Mouse (Mus musculus) stomach, postnatal 0 days (tissue): ENCODE measurements around the gene Ankle1. TPM values are rescaled to one million over a fixed set of nuclear protein-coding genes. Genes with fewer than 3 reads are reported as not detected.
A peak's percentile ranks its signal among the peaks of the same experiment; 100 is the strongest.

ENCODE experiments used
- ATAC-seq: fragments of 200-750 bp; cut with Nextera tagmentation; 2 replicates; pipeline ENCODE4 v1.8.0; 2017; ENCODE audit not compliant: low FRiP score, low TSS enrichment
- DNase-seq: peaks from one replicate; pipeline ENCODE4 v3.0.0-alpha.2; 2016; ENCODE audit warnings: low spot score
- H3K27ac ChIP-seq: fragments of 300-500 bp; sonication (generic); replicated peaks from 2 replicates; pipeline ENCODE4 v1.5.1; 2014; ENCODE audit warnings: mild to moderate bottlenecking, control low read depth
- H3K27me3 ChIP-seq: fragments of 300-500 bp; sonication (generic); 2 replicates; pipeline ENCODE4 v1.6.1; 2014; ENCODE audit warnings: low read length; ENCODE audit not compliant: control insufficient read depth, insufficient read depth
- H3K36me3 ChIP-seq: fragments of 300-500 bp; sonication (generic); 2 replicates; pipeline ENCODE4 v1.6.1; 2014; ENCODE audit warnings: low read length, mixed read lengths; ENCODE audit not compliant: control insufficient read depth, insufficient read depth
- H3K4me1 ChIP-seq: fragments of 300-500 bp; sonication (generic); replicated peaks from 2 replicates; pipeline ENCODE4 v1.6.1; 2014; ENCODE audit warnings: antibody characterized with exemption; ENCODE audit not compliant: control insufficient read depth, insufficient read depth
- H3K4me2 ChIP-seq: fragments of 300-500 bp; sonication (generic); replicated peaks from 2 replicates; pipeline ENCODE4 v1.6.1; 2014; ENCODE audit warnings: low read depth, mild to moderate bottlenecking, control low read depth, moderate library complexity
- H3K4me3 ChIP-seq: fragments of 300-500 bp; sonication (generic); 2 replicates; pipeline ENCODE4 v1.5.1; 2014; ENCODE audit warnings: low read depth, low read length, control low read depth
- H3K9ac ChIP-seq: fragments of 300-500 bp; sonication (generic); 2 replicates; pipeline ENCODE4 v1.6.1; 2014; ENCODE audit warnings: mild to moderate bottlenecking, low read length, control low read depth, mixed read lengths
- H3K9me3 ChIP-seq: fragments of 300-500 bp; sonication (generic); 2 replicates; pipeline ENCODE4 v1.6.1; 2016; ENCODE audit warnings: low read length; ENCODE audit not compliant: control insufficient read depth
- CTCF ChIP-seq: IDR thresholded peaks from 2 replicates; pipeline ENCODE4 v1.5.1; 2016; ENCODE audit warnings: antibody characterized with exemption, low read depth, mild to moderate bottlenecking, moderate library complexity
- EP300 ChIP-seq: optimal IDR thresholded peaks from 2 replicates; pipeline ENCODE3; 2016; ENCODE audit warnings: antibody characterized with exemption
- WGBS: fragments of 180-500 bp; shearing (Covaris S2); extraction: QIAGEN DNeasy Blood & Tissue Kit; methylation state at CpG from one replicate; pipeline ENCODE4 v1.1.7; 2014; 5-methylcytosine and 5-hydroxymethylcytosine counted together
- polyA plus RNA-seq: library from polyadenylated mRNA; unstranded; fragments of >200 nt; fragmentation: Nextera tagmentation; extraction: Ambion mirVana; gene quantifications from 2 replicates; pipeline ENCODE4 v1.2.1, GENCODE M21; 2015

The Ankle1 gene
- polyA plus RNA-seq, 1 experiment from 2014 or later: 6.4 TPM

DNA sequence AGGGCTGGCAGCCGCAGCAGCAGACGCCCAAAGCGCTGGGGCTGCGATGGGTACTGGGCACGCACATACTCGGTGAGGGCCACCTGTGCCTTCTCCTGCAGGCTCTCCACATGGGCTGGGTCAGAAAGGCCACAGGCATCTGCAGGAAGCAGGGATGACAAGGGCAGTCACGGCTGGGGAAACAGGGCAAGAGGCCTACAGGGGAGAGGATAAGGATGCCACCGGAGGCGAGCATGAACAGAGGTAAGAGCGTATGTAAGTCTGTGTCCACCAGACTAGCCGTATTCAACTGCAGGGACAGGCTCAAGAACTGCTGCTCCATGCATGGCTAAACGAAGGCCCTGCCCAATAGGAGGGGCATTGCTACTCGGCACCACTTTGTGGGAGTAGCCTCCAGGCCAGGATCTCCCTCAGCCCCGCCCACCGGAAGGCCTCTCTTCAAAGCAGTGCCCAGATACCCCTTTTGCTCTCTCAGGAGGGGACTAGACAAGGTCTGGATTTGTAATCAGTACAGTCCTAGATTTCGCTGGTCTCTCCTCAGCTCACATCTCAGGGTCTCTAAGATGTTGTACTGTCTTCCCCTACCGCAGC is 31.1 kb upstream of the Ankle1 start:
- TF ChIP-seq EP300 (no peak), CTCF (no peak)
- H3K27ac ChIP-seq: no peak overlapping the region
- H3K9me3 ChIP-seq: no peaks in the 10 kb centered on the region
- H3K4me3 ChIP-seq: no peak overlapping the region
- H3K9ac ChIP-seq: no peak overlapping the region
- H3K36me3 ChIP-seq: peaks cover 13% of the 10 kb centered on the region
- 76% methylated on average over 17 of the region's 17 CpGs for WGBS
- no peaks in the 10 kb centered on the region for H3K27me3 ChIP-seq
- peaks cover 19% of the 10 kb centered on the region for H3K4me1 ChIP-seq
- peak; percentile 53 for DNase-seq
- no peak overlapping the region for H3K4me2 ChIP-seq
- ATAC-seq: no peak

DNA sequence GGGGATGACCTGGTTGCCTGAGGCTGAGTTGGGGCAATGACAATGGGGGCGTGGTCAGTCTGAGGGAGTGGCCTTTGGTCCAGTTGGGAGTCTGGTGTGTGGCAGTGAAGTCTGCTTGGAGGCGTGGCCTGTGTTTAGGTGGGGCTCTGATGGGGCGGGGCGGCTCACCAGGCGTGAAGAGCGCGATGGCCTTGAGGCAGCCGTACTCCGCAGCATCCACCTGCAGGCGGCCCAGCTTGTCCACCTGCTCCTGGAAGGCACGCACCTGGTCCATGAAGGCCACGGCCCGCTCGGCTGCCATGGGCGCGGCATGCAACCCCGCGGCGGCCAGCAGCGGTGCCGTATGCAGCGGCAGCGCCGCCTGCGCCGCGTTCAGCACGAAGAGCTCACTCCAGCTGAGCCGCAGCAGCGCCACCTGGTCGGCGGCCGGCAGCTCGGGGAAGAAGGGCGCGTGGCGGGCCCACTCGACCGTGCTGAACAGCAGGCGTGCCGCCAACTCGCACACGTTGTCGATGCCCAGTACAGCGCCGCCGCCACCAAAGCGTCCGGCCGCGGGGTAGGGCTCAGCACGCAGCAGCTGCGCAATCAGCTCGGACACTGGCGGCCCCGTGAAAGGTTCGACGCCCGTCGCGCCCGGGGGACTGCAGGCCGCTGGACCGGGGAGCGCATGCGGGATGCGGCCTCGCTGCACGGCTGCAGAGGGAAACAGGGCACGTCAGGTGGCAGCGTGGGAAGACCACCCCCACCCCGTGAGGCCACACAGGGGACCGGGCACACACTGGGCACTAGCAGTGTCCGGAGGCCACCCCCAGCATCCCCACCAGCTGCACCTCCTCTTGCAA is 30.0 kb upstream of the Ankle1 start:
- peaks cover 13% of the 10 kb centered on the region for H3K36me3 ChIP-seq
- no peaks in the 10 kb centered on the region for H3K27me3 ChIP-seq
- H3K9me3 ChIP-seq: no peaks in the 10 kb centered on the region
- H3K4me2 ChIP-seq: peak overlapping the region; percentile 39
- 0 out of 2 replicates have a peak overlapping the region, but pooled peaks have one; percentile 8 for H3K4me3 ChIP-seq
- 14% methylated on average over 65 of the region's 74 CpGs for WGBS
- peaks cover 19% of the 10 kb centered on the region for H3K4me1 ChIP-seq
- ATAC-seq (peak; percentile 50), DNase-seq (peak; percentile 90)
- TF ChIP-seq CTCF (peak; percentile 55), EP300 (no peak)
- 0 out of 2 replicates have a peak overlapping the region, but pooled peaks have one; percentile 35 for H3K27ac ChIP-seq
- peak overlapping the region; percentile 13 for H3K9ac ChIP-seq

DNA sequence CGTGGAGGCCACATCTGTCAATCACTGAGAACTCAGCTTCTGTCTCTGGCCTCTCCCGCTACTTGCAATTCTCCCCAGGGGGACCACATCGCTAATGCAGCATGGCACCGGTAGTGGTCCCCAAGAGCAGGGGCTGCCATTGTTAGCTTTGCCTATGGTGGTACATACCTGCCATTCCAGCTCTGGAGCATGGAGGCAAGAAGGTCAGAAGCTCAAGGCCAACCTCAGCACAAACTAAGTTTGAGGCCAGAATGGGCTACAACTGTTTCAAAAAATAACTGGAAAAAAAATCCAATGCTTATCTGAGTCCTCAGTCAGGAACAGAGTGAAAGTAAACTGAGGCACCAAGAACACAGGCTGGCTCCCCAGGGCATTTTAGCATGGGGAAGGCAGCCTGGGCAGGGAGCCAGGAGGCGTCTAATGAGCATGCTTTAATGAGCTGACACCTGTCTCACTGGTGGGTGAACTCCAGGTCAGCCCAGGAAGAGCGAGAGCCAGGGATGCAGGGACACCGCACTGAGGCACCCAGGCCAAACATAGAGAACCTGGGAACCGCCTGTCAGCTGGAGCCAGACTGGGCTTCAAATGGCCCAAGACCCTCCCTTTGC is 29.3 kb upstream of the Ankle1 start:
- H3K9me3 ChIP-seq: no peaks in the 10 kb centered on the region
- H3K27me3 ChIP-seq: no peaks in the 10 kb centered on the region
- WGBS: 63% methylated on average over 8 of the region's 8 CpGs
- H3K27ac ChIP-seq: no peak overlapping the region
- DNase-seq: no peak
- ATAC-seq: no peak
- peak overlapping the region; percentile 39 for H3K4me2 ChIP-seq
- no peak overlapping the region for H3K9ac ChIP-seq
- H3K4me1 ChIP-seq: peaks cover 19% of the 10 kb centered on the region
- no peak for TF ChIP-seq EP300
- TF ChIP-seq CTCF: no peak
- H3K36me3 ChIP-seq: peaks cover 13% of the 10 kb centered on the region
- H3K4me3 ChIP-seq: no peak overlapping the region

DNA sequence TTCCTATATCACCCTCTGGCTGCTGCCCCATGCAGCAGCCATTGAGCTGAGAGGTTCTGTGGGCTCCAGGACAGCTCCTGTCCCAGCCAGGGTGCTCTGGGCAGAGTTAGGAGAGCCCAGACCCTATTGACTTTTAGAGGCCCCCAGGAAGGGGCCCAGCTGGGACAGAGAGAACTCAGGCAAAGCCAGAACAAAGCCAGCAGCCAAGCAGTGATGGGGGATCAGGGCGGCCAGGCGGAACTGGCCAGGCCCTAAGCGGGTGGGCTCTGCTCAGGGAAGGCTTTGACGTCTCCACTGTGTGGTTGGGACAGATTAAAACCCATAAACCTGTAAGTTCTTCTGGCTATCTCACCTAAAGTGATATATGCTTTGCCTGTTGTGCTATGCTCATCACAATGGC is 26.8 kb upstream of the Ankle1 start:
- no peak overlapping the region for H3K27ac ChIP-seq
- TF ChIP-seq EP300 (no peak), CTCF (peak; percentile 6; the same call in 1 of the 2 replicates)
- no peak for DNase-seq
- no peak overlapping the region for H3K4me3 ChIP-seq
- H3K9ac ChIP-seq: no peak overlapping the region
- H3K27me3 ChIP-seq: no peaks in the 10 kb centered on the region
- H3K36me3 ChIP-seq: peaks cover 5% of the 10 kb centered on the region
- H3K9me3 ChIP-seq: no peaks in the 10 kb centered on the region
- no peak for ATAC-seq
- H3K4me1 ChIP-seq: peaks cover 25% of the 10 kb centered on the region
- H3K4me2 ChIP-seq: peak overlapping the region; percentile 97
- 74% methylated on average over 4 of the region's 4 CpGs for WGBS

DNA sequence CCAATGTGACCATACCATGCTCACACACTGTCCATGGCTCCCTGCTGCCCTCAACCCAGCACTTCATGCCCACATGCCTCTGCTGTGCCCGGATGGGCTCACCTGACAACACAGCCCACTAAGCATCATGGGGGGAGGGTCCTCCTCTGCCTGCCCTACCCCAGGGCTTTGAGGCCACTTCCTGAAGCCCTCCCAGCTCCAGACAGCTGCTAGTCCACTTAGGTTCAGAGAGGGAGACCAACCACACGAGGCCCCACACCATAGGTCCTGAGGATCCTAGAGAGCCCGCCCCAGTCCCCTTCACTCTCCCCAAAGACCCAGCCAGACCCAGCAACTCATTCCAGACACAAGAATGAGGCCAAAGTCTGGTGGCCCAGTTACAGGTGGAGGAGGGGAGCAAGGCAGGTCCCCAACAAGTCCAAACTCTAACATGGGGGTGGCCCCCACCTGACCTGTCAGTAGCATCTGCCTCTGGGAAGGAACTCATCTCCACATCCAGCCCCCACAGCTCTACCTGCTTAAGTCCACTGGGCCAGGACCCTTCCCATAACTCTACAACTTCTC is 26.2 kb upstream of the Ankle1 start:
- 51% methylated on average over 3 of the region's 3 CpGs for WGBS
- Histone ChIP-seq H3K27ac (0 out of 2 replicates have a peak overlapping the region, but pooled peaks have one; percentile 30), H3K9me3 (no peaks in the 10 kb centered on the region), H3K4me3 (peak overlapping the region; percentile 95), H3K4me1 (peaks cover 25% of the 10 kb centered on the region), H3K27me3 (no peaks in the 10 kb centered on the region), H3K9ac (peak overlapping the region; percentile 90), H3K36me3 (peaks cover 4% of the 10 kb centered on the region; the same call in 1 of the 2 replicates), H3K4me2 (peak overlapping the region; percentile 97)
- TF ChIP-seq EP300: no peak
- no peak for TF ChIP-seq CTCF
- ATAC-seq (no peak), DNase-seq (no peak)
